17 mouse cellular contexts compared by ENCODE assay signal in genomic region chr12:35170275-35170674, GRCm38 (mm10).
"Had no signal": no experiment of that assay in that cellular context is flagged by ENCODE, and none has a peak within 500 bp of the region (broad histone marks: within the 10 kb centered on the region; RNA-seq: fewer than 3 reads in every experiment).

No protein-coding gene starts in this region.

- H3K27ac ChIP-seq: neural tube, embryonic 12.5 days; neural tube, embryonic 13.5 days; neural tube, embryonic 15.5 days; stomach, embryonic 15.5 days; stomach, postnatal 0 days had no signal

- H3K4me2 ChIP-seq: neural tube, embryonic 12.5 days; neural tube, embryonic 13.5 days; neural tube, embryonic 15.5 days; stomach, embryonic 15.5 days had no signal

- H3K27me3 ChIP-seq: neural tube, embryonic 12.5 days; neural tube, embryonic 15.5 days; stomach, embryonic 15.5 days had no signal

- H3K9me3 ChIP-seq: neural tube, embryonic 12.5 days; neural tube, embryonic 13.5 days; neural tube, embryonic 15.5 days; stomach, embryonic 15.5 days had no signal

- H3K4me1 ChIP-seq: neural tube, embryonic 12.5 days; neural tube, embryonic 13.5 days; neural tube, embryonic 15.5 days; stomach, embryonic 15.5 days had no signal

- H3K9ac ChIP-seq: neural tube, embryonic 12.5 days; neural tube, embryonic 13.5 days; neural tube, embryonic 15.5 days; stomach, embryonic 15.5 days had no signal

- H3K36me3 ChIP-seq: neural tube, embryonic 12.5 days; neural tube, embryonic 13.5 days; neural tube, embryonic 15.5 days; stomach, embryonic 15.5 days had no signal

- H3K4me3 ChIP-seq: neural tube, embryonic 12.5 days; neural tube, embryonic 13.5 days; neural tube, embryonic 15.5 days; stomach, embryonic 15.5 days had no signal

- DNase-seq: retina, postnatal 1 day; right cerebral cortex, adult 18-20 months; right cerebral cortex, postnatal 14 days; right cerebral cortex, postnatal 25 days; right cerebral cortex, postnatal 4 days; spleen, adult 18-20 months; thymus, adult 18-20 months; thymus, adult 2 months; thymus, postnatal 14 days; thymus, postnatal 25 days; thymus, postnatal 36 days; thymus, postnatal 4 days had no signal
